ENCODE assay signal across 11 mouse cellular contexts in genomic region chr8:124317821-124318220, GRCm38 (mm10).
DNase-seq lines count a peak whose midpoint lies in the region; TF ChIP-seq lines count a peak whose summit lies in the region.
"Had no signal": no experiment of that assay in that cellular context is flagged by ENCODE, and none has a peak within 500 bp of the region (broad histone marks: within the 10 kb centered on the region; RNA-seq: fewer than 3 reads in every experiment).

No protein-coding gene starts in this region.

- peaks cover 97% of the 10 kb centered on the region for H3K36me3 ChIP-seq in megakaryocyte, embryonic 14.5 days (replicated peaks; ENCODE audit: low read length)

- no peak overlapping the region for H3K4me3 ChIP-seq in layer of hippocampus, adult 2 months
- peak overlapping the region; percentile 83 for H3K4me3 ChIP-seq in megakaryocyte, embryonic 14.5 days (replicated peaks)
- H3K4me3 ChIP-seq: limb, embryonic 12.5 days had no signal

- no peak for TF ChIP-seq CTCF in layer of hippocampus, adult 2 months (conservative IDR thresholded peaks at IDR 0.05)

- H3K4me1 ChIP-seq in megakaryocyte, embryonic 14.5 days, result peaks cover 100% of the 10 kb centered on the region

- no peak for DNase-seq in layer of hippocampus, adult 2 months (ENCODE audit: low spot score in 2 of 2)
- DNase-seq in layer of hippocampus, adult 11-12 months (ENCODE audit: low spot score), result no peak
- DNase-seq in T-cell, adult 2 months (ENCODE audit: low spot score), result peak; percentile 88
- peak; percentile 79 for DNase-seq in thymus, postnatal 14 days
- no peak for DNase-seq in layer of hippocampus, postnatal 10 days (ENCODE audit: low spot score in 2 of 2)
- no peak for DNase-seq in right cerebral cortex, postnatal 4 days
- no peak for DNase-seq in layer of hippocampus, adult 8-10 months (ENCODE audit: low spot score in 2 of 2)
- DNase-seq: kidney, adult 2 months; spleen, adult 18-20 months had no signal

- no peaks in the 10 kb centered on the region for H3K27me3 ChIP-seq in megakaryocyte, embryonic 14.5 days (replicated peaks)
- H3K27me3 ChIP-seq: limb, embryonic 12.5 days had no signal

- H3K9me3 ChIP-seq in megakaryocyte, embryonic 14.5 days, result no peaks in the 10 kb centered on the region
- H3K9me3 ChIP-seq: limb, embryonic 12.5 days had no signal

- peak overlapping the region; percentile 14; the same call in 1 of the 2 replicates for H3K27ac ChIP-seq in layer of hippocampus, adult 2 months
- H3K27ac ChIP-seq: limb, embryonic 12.5 days had no signal

Comparison
In these comparisons a context has a peak if more than half of its experiments do, and no peak if none do; other contexts are left out.
1. DNase-seq: peak in T-cell, adult 2 months (single experiment) and thymus, postnatal 14 days (single experiment); none in layer of hippocampus, adult 2 months (0 of 2), layer of hippocampus, adult 11-12 months (single experiment), layer of hippocampus, postnatal 10 days (0 of 2), right cerebral cortex, postnatal 4 days (single experiment) and layer of hippocampus, adult 8-10 months (0 of 2).